Mouse (Mus musculus): ENCODE measurements around the gene Hoxc5.

DNA sequence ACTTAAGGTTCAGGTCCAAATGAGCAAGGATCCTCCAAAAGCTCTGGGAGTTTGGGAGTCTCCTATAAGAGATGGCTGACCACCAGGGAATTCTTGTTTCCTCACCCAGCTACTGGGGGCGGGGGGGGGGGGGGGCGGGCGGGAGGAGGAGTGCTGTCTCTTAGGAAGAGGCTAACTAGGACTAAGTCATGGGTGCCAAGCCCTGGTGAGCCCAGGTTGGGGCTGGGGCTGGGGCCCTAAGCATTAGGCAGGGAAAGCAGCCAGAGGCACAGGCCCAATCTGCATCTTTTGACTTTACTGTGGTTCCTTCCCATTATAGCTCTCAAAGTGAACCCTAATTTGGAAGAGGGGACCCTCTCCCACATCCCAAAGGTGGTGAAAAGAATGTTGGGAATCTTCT, 64.9 kb downstream of the Hoxc5 start:
- no peak for TF ChIP-seq CTCF (IDR thresholded peaks at IDR 0.05; ENCODE audit: low read depth)
- no peak for TF ChIP-seq EP300 (IDR thresholded peaks at IDR 0.05; ENCODE audit: low read depth)

Data from liver, postnatal 0 days (tissue).